Mouse (Mus musculus) adrenal gland, adult (tissue): ENCODE results near the gene Ndufaf7.

ENCODE experiments used
- DNase-seq, 2 experiments: peaks; one replicate each; pipeline ENCODE4 v3.0.0; 2022 to 2023; ENCODE audit warnings: low spot score in 1 of 2; ENCODE audit not compliant: inconsistent age in 2 of 2

The Ndufaf7 gene

DNA sequence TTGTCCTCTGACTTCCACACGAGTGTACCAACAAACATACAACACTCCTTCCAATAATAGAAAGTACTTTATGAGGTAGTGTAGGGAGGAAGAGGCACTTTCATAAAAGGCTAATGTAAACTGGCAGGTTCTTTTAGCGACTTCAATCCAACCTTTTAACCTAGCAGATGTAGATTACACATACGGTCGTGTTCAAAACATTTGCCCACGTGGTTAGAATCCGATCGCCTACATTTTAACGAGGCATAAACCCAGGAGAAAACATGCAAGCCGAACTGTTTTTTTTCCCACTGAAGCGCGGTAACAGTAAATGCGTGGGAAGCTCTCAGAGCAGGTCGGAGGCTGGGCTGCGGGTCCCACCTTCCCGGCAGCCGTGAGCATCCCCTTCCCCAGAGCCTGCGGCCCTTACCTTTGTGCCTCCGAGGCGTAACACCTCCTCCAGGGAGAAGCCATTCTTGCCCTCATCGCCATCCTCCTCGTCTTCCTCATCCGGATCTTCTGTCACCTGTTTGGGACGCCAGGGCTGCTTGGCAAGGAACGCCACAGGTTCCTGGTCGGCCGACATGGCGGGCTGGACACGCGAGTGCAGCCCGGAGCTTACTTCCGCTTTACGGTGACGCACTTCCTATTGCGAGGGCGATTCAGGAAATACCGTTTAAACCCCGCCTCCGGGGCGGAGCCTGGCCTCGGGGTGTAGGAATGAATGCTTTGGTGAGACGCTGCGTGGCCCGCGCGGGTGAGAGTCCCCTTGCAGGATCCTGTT is at the start of gene Ndufaf7, which contains the start of gene Cebpz:
Gene Ndufaf7 (plus strand): TSS at position 671 of the 763 bp plus-strand sequence.
Gene Cebpz (minus strand): TSS at position 601 of the 763 bp plus-strand sequence.
- peak; percentile 97 to 99 for DNase-seq

DNA sequence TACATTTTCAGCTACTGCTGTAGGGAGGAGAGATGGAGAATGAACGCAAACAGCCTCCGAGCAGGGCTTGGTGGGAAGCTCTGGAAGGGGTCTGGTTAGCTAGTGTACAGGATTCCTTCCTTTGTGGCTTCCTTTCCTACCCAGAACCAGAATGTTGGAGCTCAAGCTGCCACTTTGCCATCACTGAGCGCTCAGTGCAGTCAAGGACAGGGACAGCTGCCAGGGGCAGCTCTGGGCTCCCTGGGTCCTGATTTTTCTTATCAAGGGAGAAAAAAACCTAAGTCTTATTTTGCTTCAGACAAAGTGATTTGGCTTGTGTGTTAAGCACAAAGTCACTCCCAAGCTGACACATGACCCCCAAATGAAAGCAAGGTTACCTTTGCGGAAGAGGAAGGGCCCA is 48.4 kb upstream of the Ndufaf7 start:
- peak; percentile 27 to 67 for DNase-seq

DNA sequence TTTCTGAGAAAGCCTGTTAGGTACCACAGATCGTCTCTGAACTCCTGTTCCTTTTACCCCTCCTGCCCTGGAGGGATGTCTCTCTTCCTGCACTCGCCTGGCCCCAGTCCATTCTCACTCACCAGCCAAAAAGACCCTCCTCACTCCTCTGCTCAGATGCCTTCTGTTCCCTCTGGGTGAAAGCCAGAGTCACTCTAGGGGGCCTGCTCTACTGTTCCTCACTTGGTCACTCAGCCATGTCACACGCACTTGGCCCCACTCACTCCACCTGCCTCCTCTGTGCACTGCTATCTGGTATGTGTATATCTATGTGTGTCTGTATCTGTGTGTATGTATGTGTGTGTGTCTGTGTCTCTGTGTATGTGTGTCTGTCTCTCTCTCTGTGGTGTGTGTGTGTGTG is 47.8 kb upstream of the Ndufaf7 start:
- no peak for DNase-seq

DNA sequence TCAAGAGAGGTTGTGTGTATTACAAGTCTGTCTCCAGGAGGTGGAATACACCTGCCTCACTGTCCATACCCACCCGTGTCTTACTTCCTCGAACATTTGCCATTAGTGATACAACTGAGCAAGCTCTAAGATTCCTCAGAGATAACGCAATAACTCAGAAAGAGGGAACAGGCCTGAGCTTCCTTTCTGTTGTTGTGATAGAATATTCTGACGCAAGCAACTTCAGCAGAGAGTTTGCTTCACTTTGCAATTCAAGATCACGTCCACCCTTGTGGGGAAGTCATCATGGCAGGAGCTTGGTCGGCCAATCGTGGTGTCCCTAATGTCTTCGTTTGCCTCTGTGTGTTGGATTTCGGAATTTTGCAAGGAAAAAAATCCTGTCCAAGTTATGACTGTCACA is 45.9 kb upstream of the Ndufaf7 start:
- no peak for DNase-seq

DNA sequence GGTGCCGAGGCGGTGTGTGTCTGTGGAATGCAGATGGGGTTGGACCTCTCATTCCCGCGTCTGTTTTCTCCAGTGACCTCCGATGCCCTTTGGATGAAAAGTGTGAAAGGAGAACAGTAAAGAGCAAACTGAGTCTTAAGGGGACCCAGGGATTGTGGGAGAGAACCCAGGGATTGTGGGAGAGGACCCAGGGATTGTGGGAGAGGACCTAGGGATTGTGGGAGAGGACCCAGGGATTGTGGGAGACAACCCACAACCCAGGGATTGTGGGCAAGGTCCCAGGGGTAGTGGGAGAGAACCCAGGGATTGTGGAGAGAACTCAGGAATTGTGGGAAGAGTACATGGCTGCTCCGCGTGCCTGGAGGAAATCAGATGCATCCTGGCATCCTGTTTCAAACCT is 41.9 kb upstream of the Ndufaf7 start:
- DNase-seq: no peak

DNA sequence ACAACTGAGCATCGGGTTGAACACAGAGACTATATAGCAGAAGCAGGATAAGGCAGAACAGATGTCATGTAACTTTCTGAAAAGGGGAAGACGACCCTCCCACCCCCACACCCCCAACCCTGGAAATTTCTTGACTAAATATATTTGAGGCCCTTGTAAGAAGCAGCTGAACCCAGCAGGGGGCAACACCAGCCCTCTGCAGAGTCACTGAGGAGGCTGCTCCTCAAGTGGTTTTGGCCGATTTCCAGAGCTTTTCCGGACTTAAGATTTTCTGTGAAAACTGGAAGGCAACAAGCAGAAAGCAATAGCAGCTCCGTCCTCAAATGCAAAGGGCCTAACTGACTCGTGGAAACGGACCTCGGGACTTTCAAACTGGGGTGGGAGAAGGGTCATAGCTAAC is 41.5 kb upstream of the Ndufaf7 start:
- peak; percentile 18 to 70 for DNase-seq

DNA sequence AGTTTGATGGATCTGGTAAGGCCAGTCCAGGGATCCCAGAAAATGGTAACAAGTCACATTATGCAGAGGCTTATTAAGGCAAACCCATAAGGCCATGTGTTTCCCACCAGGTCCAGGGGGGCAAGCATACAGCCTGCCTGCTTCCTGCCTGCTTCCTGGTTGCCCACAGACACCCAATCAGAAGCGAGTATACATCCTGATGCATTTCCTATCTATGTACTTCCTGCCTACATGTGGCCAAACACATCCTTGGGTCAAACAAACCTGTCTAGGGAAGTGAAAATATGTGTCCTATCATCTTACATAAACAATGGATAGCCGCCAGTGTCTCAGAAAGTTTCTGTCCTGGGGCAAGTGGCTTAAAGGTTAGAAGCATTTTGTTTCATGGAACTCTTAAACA is 33.8 kb upstream of the Ndufaf7 start:
- DNase-seq: no peak

DNA sequence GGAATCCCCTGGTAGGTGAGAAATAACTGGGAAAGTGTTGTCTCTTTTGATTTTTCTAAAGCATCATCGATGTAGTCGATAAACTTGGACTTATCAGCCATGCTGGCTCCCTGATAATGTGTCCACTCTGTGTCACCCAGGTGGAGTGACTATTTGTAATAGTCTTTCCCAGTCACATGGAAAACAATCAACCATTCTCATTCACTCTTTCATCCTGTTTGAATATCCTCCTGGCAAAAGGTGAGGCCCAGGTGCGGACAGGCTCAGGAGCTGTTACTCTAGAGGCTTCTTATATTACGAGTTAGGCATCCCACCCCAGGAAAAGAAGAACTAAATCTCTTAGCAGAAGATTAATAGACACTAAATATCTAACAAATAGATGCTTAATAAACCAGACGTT is 30.0 kb upstream of the Ndufaf7 start, which contains the start of gene Sult6b1:
Gene Sult6b1 (minus strand): TSS at position 101 of the 400 bp plus-strand sequence.
- no peak for DNase-seq

DNA sequence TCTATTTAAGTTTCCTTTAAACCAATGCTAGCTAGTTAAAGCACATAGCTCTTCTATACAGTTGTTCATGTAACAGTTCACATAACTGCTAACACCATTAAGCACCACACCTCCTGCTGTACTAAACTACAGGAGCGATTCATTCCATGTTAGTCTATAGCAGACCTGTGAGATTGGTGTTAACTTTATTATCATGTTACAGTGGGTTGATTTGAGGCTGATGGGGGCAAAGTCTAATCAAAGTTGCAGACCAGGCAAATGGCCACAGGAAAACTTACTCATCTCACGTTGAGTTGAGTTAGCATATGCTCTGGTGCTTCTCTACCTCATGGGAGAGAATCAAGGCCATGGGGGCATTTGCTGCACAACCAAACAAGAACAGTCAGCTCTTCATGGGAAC is 27.6 kb upstream of the Ndufaf7 start:
- DNase-seq: no peak

DNA sequence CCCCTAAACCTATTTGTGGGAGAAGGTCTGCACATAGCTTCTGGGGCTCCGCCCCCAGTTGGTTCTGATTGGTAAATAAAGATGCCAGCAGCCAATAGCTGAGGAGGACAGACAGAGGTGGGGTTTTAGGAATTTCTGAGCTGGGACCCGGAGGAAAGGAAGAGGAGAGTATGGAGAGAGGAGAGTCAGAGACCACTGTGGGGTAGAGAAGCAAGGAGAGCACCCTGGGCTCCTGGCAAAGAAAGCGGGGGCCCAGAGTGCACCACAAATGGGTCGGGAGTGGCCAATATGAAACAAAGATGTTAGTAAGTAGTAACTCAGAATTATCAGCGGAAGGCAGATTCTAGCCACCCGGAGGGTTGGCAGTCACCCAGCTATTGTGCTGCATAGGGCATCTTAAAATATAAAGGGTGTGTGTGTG is 24.1 kb upstream of the Ndufaf7 start:
- DNase-seq: no peak

DNA sequence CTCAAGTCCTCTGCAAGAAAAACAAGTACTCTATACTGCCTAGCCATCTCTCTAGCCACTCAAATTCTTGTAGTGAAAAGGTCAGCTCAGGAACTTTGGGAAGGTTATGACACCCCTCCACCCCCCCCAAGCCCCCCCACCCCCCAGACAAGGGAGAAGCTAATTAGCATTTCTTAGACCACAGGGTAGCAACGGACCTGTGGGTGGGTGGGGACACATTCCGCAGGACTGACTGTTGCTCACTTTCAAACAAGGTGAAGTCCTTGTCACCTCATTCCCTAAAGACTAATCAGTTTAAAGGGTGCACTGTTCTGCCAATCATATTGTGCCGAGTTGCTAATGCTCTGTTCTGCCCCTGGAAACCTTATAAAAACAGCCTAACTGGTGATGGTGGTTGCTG is 23.0 kb upstream of the Ndufaf7 start:
- DNase-seq: no peak

DNA sequence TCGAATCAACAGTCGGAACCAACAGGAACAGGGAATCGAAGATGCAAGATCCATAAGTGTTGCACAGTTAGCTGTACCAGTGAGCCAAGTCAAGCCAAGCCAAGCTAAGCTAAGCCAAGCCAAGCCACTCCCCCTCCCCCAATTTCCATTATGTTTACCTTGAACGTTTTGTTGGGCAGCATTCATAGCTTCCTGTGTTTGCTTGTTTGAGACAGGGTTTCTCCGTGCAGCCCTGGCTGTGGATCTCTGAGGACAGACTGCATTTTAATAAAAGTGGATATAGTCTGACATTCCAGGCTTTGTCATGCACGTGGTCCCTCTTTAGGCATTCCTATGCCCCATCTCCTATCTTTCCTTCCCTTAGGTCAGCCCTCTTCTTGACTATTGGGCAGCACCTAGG is 21.2 kb upstream of the Ndufaf7 start:
- no peak for DNase-seq

DNA sequence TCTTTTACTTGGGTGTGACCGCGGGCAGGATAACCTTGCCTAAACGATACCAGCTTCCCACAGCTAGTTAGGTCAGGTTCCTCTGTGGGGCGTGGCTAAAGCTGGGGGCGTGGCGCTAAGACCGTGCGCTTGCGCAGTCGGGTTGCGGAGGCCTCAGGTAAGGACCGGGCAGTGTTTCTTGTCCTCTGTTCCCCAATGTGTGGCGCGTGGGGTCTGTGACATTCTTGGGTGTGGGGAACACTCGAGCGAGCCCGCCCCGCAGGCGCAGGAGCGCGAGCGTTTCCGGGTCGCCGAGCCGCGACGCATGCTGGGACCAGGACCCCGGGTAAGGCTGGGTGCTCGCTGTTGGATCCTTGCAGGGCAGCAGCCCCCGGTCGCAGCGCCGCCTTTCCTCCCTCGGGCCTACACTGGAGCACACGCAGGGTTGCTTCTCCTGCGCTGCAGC is 20.5 kb upstream of the Ndufaf7 start, which contains the start of gene Cebpzos:
Gene Cebpzos (plus strand): TSS at position 132 of the 445 bp plus-strand sequence.
- peak; percentile 89 to 95 for DNase-seq

DNA sequence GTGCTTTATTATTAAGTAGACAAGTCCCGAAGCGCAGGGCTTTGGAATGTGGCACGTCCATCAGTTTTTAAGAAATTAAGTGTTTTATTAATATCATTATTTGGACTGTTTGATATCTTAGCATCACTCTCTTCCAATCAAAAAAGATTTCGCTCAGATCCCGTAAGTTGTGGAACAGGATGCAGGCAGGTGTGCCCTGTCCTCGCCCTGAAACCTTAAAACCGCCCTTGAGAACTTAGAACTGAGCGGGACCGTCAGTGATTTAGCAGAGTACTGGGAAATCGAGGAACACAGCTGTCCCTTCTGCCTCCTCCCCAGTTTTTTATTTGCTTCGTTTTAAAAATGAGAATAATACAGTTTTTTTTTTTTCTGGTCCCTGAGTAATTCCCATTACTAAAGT is 20.0 kb upstream of the Ndufaf7 start:
- no peak for DNase-seq

DNA sequence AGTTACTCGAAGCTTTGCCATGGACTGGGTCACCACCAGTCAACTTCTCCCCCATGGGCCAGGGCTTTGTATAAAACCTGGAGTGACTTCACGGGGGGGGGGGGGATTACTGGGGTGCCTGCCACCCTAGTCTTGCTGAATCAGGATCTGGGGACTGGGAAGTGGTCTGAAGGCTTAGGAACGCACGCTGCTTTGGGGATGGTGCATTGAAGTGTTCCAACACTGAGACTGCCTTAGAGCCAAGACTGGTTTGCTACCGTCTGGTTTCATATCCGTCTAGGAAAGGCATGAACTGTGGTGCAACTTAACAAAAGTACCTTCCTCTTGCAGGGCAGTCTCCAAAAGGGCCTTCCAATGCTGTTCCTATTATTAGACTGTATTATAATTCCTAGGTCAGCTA is 19.2 kb upstream of the Ndufaf7 start:
- no peak for DNase-seq

DNA sequence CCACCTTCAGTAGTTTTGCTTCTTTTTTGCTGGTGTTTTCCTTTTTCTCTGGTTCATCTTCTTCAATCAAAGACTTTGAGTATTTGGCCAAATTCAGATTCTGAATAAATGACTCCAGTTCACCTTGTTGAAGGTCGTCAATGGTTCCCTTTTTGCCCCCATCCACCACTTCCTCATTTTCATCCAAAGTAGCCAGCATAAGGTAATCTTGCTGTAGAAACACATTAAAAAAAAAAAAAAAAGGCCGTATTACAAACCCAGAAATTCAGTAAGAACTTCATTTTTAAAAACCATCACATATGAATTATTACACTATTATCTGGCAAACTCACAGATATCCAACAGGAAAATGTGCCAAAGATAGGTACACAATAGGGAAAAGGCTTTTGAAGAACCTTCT is 1.1 kb upstream of the Ndufaf7 start:
- no peak for DNase-seq

DNA sequence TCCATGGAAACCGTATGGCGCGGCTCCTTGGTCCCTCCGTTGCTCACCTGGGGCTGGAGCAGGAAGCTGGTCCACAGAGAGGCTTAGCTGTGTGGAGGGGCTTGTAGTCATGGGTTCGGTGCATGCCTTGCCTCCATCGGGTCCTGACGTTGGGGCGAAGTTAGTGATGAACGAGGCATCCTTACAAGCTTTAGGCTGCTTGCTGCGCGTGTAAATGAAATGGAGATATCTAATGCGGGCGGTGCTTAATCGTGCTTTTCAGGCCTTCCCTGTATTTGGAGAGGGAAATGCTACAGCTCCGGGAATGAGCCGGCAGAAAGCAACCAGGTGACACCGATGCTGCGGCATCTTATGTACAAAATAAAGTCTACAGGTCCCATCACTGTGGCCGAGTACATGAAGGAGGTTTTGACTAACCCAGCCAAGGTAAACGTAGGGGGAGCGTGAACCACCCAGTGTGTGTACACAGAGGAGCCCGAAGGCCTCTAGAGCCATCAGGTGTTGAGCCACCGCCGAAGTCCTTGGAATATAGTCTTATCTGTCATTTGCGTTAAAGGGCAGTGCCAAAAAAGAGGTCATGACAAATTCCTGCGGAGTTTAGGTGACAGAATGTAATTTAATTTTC is 405 bp downstream of the Ndufaf7 start:
- DNase-seq: no peak

DNA sequence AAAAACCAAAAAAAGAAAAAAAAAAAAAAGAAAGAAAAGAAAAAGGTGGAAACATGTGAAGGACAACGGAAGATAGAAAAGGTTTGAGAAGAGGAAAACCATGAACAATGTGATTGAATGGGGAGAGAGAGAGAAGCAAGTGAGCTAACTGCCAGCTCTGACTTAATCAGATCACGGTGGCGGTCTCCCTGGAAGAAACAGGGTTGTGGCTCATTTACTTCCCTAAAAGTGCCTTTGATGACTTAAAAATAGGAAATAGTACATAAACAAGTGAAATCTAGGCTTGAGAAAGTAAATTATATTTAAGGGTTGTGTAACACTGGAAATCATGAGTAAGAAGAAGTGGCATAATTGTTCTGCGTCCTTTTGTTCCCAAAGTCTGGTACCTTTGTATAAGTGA is 2.0 kb downstream of the Ndufaf7 start:
- DNase-seq: no peak

DNA sequence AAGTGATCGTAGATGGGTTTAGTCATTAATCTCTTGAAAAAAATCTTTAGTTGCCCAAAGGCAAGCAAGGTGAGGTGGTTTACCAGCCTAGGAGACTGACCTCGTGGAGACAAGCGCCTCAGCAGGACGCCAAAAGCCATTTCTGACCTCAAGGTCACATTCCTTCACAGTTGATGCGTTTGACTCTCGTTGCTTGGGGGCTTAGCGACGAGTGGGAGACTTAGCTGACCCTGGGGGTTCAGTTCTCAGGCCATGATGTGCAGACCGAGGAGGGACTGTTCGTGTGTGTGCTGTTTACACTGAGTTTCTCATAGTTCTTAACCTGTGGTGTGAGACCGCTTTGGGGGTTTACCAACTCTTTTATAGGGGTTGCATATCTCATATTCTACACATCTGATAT is 5.6 kb downstream of the Ndufaf7 start:
- no peak for DNase-seq

DNA sequence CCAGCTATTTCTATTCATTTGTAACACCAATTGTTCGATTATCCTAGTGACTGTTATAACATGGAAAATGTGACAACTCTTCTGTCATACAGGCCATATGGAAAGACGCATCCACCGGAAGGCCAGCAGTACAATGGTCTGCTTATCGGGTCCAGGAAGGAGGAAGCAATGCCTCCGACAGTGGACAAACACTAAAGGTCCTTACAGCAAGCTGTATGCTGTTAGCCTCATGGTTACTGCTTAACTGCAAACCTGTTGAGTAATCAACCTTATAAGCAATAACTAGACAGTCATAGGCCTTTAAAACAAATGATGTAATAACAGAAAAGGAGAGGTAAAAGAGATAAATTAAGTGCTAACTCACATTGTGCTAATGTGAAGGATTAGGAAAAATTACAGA is 14.3 kb downstream of the Ndufaf7 start:
- DNase-seq: no peak

DNA sequence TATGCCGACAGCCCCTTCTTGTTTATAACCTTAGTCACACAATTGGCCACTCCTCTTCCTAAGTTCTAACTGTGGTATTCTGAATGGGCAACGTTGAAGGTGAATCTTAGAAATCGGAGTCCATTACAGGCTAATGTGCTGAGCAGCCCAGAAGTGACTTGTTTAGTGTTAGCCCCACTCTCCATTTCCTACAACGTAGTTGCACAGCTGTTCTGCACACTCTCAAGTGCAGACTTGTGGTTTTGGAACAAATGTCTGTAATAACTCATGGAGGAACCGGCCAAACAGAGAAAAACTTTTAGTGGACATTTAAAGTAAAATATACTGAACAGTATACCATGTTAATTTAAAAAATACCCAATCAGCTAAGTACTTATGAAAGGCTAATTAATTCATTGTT is 15.1 kb downstream of the Ndufaf7 start:
- DNase-seq: no peak

DNA sequence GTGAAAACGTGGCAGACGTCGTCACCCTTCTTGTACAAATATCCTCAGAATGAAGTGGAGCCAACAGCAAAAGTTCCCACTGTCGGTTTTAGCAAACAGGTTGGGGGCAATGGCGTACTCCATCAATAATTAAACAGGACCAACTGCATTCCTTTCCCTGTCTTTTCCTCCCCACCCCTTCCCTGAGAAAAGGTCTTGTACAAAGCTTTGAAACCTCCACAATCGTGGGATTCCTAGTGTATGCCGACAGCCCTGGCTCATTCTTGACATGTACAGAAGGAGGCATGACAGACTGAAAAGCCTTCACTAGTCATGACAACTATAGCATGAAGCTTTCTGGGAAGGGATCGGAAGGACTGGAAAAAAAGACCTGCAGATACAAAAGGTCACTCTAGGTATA is 16.3 kb downstream of the Ndufaf7 start:
- no peak for DNase-seq
